Mouse (Mus musculus) gastrocnemius, postnatal 10 days (tissue): ENCODE results near the gene Asah2. TPM values are rescaled to one million over a fixed set of nuclear protein-coding genes. Genes with fewer than 3 reads are reported as not detected.
A peak's percentile ranks its signal among the peaks of the same experiment; 100 is the strongest.

Source experiments
- DNase-seq: peaks from one replicate; pipeline ENCODE4 v3.0.0; 2021; ENCODE audit warnings: mixed read lengths
- total RNA-seq, 2 experiments: library from RNA; stranded (reverse); gene quantifications; 2 replicates each; pipeline ENCODE4 v1.2.3; 2021

Asah2 gene
- total RNA-seq, 2 experiments from 2014 or later: 9.6 to 11.4 TPM

GRCm38 (mm10) chr19:31971998-31972397 lies 136.0 kb downstream of the Asah2 start:
- DNase-seq: peak; percentile 84

- DNase-seq: no peak
Measured at GRCm38 (mm10) chr19:31971405-31971804, 136.6 kb downstream of the Asah2 start.

GRCm38 (mm10) chr19:31967933-31968532 lies 140.0 kb downstream of the Asah2 start:
- no peak for DNase-seq

GRCm38 (mm10) chr19:31963147-31963546 lies 144.9 kb downstream of the Asah2 start:
- no peak for DNase-seq

- no peak for DNase-seq
Measured at GRCm38 (mm10) chr19:31960434-31960833, 147.6 kb downstream of the Asah2 start.

GRCm38 (mm10) chr19:31956359-31956758 lies 151.7 kb downstream of the Asah2 start:
- DNase-seq: no peak

GRCm38 (mm10) chr19:31954696-31955095 lies 153.3 kb downstream of the Asah2 start:
- DNase-seq: no peak

GRCm38 (mm10) chr19:31954267-31954666 lies 153.7 kb downstream of the Asah2 start:
- DNase-seq: no peak

- DNase-seq: no peak
Measured at GRCm38 (mm10) chr19:31953799-31954198, 154.2 kb downstream of the Asah2 start.

- DNase-seq: no peak
Measured at GRCm38 (mm10) chr19:31950793-31951489, 157.1 kb downstream of the Asah2 start.

Other genes with a start within 250 kb of the Asah2 start
- gene A1cf, start 239.4 kb downstream of the Asah2 start, total RNA-seq: not detected